Mouse (Mus musculus) heart, adult 8-10 months (tissue): Measurements from ENCODE around the gene Brwd1. TPM values are rescaled to one million over a fixed set of nuclear protein-coding genes. Genes with fewer than 3 reads are reported as not detected.
"Not testable (repeated sequence)": the region's sequence is repeated elsewhere in the genome, so short reads cannot be mapped to it uniquely, and the experiment has no call there.

Experiments used
- DNase-seq: peaks from one replicate; pipeline ENCODE4 v3.0.0; 2022; ENCODE audit warnings: low spot score
- microRNA-seq: library from miRNA; unstranded; fragments of <30 nt; microRNA quantifications from one replicate; pipeline ENCODE4 v1.2.0, GENCODE M21; 2022
- total RNA-seq, 4 experiments: library from RNA; stranded (reverse); gene quantifications; 2 replicates each; pipeline ENCODE4 v1.2.4; 2022

Brwd1 gene
- total RNA-seq, 4 experiments from 2014 or later: 78.6 to 92.3 (median 84.7) TPM

- DNase-seq: no peak
Measured at GRCm38 (mm10) chr16:95984911-95985310, 97.4 kb downstream of the Brwd1 start.

- DNase-seq: no peak
Measured at GRCm38 (mm10) chr16:95983601-95984000, 98.7 kb downstream of the Brwd1 start.

DNA sequence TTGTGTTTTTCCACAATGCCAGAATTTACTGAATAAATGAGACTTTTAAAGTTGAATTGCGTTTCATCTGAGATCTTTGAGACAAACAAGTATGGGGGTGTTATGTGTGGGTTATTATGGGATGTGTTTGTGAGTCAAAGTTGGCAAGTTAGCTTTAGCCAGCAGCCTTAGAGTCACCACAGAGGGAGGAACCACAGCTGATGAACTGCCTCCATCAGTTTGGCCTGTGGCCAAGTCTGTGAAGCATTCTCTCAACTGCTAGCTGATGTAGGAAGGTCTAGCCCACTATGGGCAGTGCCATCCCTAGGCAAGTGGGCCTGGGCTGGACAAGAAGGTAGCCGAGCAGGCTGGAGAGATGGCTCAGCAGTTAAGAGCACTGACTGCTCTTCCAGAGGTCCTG lies 111.5 kb downstream of the Brwd1 start:
- DNase-seq: no peak

DNA sequence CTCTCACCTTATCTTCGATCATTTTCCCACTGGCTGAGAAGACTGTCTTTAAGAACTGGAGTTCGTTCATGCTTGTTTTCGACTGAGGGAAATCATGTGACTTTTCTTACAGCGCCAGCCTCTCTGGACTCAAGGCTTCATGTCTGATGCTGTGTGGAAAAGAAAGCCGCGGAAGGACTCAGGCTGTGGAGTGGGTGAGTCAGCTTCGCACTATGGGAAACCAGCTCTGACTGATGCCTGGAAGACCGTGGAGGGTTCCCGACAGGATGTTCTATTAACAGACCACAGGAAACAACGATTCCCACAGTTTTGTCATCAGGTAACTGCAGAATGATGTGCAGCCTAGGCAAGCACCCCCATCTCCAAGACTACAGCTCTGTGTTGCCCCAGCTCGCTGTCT lies 114.9 kb downstream of the Brwd1 start:
- DNase-seq: no peak

DNA sequence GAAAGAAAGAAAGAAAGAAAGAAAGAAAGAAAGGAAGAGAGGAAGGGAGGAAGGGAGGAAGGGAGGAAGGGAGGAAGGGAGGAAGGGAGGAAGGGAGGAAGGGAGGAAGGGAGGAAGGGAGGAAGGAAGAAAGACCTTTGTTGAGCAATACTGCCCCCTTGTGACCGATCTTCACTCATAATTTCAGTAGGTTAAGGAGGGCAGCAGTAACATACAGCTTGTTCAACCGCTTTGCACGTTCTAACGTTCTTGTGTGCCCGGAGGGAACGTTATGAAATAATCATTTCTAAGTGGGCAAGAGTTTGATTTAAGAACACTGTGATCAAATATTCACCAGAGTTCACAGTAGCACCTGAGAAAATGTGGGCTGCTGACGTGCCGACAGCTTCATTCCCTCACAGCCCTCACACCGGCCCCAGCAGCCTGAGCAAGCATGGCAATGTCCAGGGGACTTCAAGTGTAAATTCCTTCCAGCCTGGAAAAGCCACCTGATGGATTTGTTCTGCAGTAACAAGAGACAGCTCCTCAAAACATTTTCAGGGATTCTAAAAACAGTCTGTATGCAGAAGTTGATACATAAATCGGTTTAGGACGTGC lies 117.8 kb downstream of the Brwd1 start:
- DNase-seq: peak; percentile 22

- not testable (repeated sequence) for DNase-seq
Measured at GRCm38 (mm10) chr16:95961484-95961883, 120.8 kb downstream of the Brwd1 start.

- not testable (repeated sequence) for DNase-seq
Measured at GRCm38 (mm10) chr16:95960689-95961088, 121.6 kb downstream of the Brwd1 start.

DNA sequence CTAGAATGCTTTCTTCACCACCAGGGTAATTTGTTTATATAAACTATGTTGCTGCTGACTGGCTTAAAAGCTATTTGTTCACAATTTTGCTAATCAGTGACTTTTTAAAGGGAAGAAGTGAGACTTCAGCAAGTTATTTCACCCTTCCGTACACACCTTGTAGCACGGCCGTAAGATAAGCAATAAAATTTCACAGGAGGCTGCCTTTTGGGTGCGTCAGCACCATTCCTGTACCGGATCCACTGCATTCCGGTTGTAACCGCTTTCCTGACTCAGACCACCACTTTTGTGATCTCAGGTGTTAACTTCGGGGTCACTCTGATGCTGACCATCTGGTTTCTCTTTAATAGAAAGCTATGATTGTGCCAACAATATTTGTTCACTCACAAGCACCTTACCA lies 124.2 kb downstream of the Brwd1 start:
- DNase-seq: no peak

DNA sequence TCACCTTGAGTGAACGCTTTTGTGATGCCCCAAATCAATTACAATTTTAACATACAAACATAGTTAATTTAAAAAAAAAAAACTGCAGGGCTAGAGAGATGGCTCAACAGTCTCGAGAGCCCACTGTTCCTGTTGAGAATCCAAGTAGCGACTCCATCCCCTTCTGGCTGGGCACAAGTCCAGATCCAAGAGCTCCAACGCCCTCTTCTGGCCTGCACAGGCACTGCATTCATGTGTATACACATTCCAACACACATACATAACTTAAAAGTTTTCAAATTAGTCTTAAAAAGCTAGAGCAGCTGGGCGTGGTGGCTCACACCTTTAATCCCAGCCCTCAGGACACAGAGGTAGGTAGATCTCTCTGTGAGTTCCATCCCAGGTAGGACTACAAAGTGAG lies 125.7 kb downstream of the Brwd1 start:
- DNase-seq: no peak

GRCm38 (mm10) chr16:95955716-95956346 lies 126.5 kb downstream of the Brwd1 start:
- DNase-seq: no peak

GRCm38 (mm10) chr16:95954341-95954740 lies 128.0 kb downstream of the Brwd1 start:
- no peak for DNase-seq

DNA sequence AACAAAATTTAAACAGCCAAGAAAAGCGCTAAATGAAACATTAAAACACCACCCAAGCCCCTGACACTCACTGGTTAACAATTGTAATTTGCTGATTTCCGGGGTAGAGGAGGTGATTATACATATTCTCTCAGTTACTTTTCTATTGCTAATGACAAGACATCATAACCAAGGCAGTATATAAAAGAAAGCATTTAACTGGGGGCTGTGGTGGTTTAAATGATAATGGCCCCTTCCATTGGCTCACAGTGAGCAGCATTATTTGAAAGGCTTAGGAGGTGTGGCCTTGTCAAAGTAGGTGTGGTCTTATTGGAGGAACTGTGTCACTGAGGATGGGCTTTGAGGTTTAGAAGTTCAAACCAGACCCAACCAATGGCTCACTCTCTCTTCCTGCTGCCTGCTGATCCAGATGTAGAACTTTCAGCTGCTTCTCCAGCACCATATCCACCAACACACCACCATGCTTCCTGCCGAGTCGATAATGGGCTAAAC lies 129.1 kb downstream of the Brwd1 start:
- DNase-seq: no peak

- DNase-seq: no peak
Measured at GRCm38 (mm10) chr16:95951471-95951870, 130.9 kb downstream of the Brwd1 start.

- peak; percentile 89 for DNase-seq
Measured at GRCm38 (mm10) chr16:95945389-95946311, 136.7 kb downstream of the Brwd1 start.

- no peak for DNase-seq
Measured at GRCm38 (mm10) chr16:95943186-95943585, 139.1 kb downstream of the Brwd1 start.

Small RNA genes within 50 kb of the gene (microRNA-seq; reads per million reads assigned to microRNA genes)
- not detected for gene Gm27833

Other genes starting within 250 kb of the Brwd1 start
- 10 to 100 TPM; 23.4 to 27.1 (median 25.1) TPM for gene Psmg1, start 91.6 kb downstream of the Brwd1 start, total RNA-seq
- gene Hmgn1, start 45.2 kb upstream of the Brwd1 start, total RNA-seq: 10 to 100 TPM; 40.6 to 57.8 (median 43.0) TPM
- gene Wrb, start 62.9 kb upstream of the Brwd1 start, total RNA-seq: 10 to 100 TPM; 13.6 to 17.6 (median 15.9) TPM
- gene Lca5l, start 109.7 kb upstream of the Brwd1 start, total RNA-seq: under 1 TPM; 0.19 to 0.60 (median 0.29) TPM
- 100 to 1,000 TPM; 279 to 382 (median 369) TPM for gene Sh3bgr, start 117.9 kb upstream of the Brwd1 start, total RNA-seq
- not detected for gene B3galt5, start 153.3 kb upstream of the Brwd1 start, total RNA-seq